Mouse (Mus musculus) c-Kit-positive CD71-positive TER-119-positive erythroid progenitor cells, embryonic 14.5 days (primary cell): ENCODE results near the gene Ccm2.
A peak's percentile ranks its signal among the peaks of the same experiment; 100 is the strongest.

ENCODE experiments used
- DNase-seq: peaks from one replicate; pipeline ENCODE4 v3.0.0-alpha.2; 2013; ENCODE audit warnings: low spot score

The Ccm2 gene

GRCm38 (mm10) chr11:6603887-6604603, 57.4 kb downstream of the Ccm2 start:
- DNase-seq = no peak

- no peak for DNase-seq
Observed at GRCm38 (mm10) chr11:6604604-6604936, 57.9 kb downstream of the Ccm2 start.

- DNase-seq = no peak
Observed at GRCm38 (mm10) chr11:6605021-6605481, 58.4 kb downstream of the Ccm2 start.

- DNase-seq = no peak
Observed at GRCm38 (mm10) chr11:6605491-6606399, 59.1 kb downstream of the Ccm2 start, which contains the start of gene Nacad. Gene Nacad, minus strand, starts transcription at chr11:6606053.

- no peak for DNase-seq
Observed at GRCm38 (mm10) chr11:6615250-6616205, 68.8 kb downstream of the Ccm2 start.

GRCm38 (mm10) chr11:6623704-6624103, 77.0 kb downstream of the Ccm2 start:
- DNase-seq = no peak

- no peak for DNase-seq
Observed at GRCm38 (mm10) chr11:6624619-6625382, 78.1 kb downstream of the Ccm2 start.

- peak; percentile 94 for DNase-seq
Observed at GRCm38 (mm10) chr11:6625478-6626387, 79.0 kb downstream of the Ccm2 start, which contains the start of gene Tbrg4. Gene Tbrg4, minus strand, starts transcription at chr11:6626067.

- DNase-seq = no peak
Observed at GRCm38 (mm10) chr11:6626388-6626772, 79.7 kb downstream of the Ccm2 start.

GRCm38 (mm10) chr11:6627731-6628130, 81.0 kb downstream of the Ccm2 start:
- DNase-seq = no peak

- DNase-seq = peak; percentile 54
Observed at GRCm38 (mm10) chr11:6628568-6628967, 81.9 kb downstream of the Ccm2 start.

- DNase-seq = peak; percentile 56
Observed at GRCm38 (mm10) chr11:6629655-6630054, 83.0 kb downstream of the Ccm2 start.

- DNase-seq = no peak
Observed at GRCm38 (mm10) chr11:6636150-6636549, 89.5 kb downstream of the Ccm2 start.

GRCm38 (mm10) chr11:6638537-6638936, 91.8 kb downstream of the Ccm2 start, which contains the start of gene Wap:
Gene Wap, minus strand, starts transcription at chr11:6638637.
- no peak for DNase-seq

- no peak for DNase-seq
Observed at GRCm38 (mm10) chr11:6639072-6639471, 92.4 kb downstream of the Ccm2 start.

- DNase-seq = no peak
Observed at GRCm38 (mm10) chr11:6644566-6644965, 97.9 kb downstream of the Ccm2 start.
